Mouse (Mus musculus): ENCODE measurements at regions not wholly inside any gene's neighbourhood (a gene's known extent, or its start where the extent isn't known, plus 50 kb on each side); places are given as distances from the start of the nearest gene placed in this dataset.
A peak's percentile ranks its signal among the peaks of the same experiment; 100 is the strongest.

DNA sequence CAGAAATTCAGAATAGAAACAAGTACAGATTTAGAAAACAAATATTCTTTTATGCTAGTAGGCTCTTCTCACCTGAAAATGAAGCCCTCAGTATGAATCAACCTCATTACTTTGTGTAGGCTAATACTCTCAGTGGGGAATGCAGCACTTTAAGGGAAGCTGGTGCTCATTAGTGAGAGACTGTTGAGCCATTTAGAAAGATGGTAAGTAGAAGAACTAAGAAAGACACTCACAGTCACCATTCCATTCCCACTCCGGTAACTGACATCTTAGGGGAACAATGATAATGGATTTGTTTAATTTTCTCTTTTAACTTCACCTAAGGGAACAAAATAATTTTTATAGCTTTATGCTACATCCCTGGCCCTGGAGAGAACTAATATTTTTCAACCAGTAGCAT lies 648.0 kb upstream of the Nova1 start:
- DNase-seq (ENCODE audit: low spot score in 2 of 2): no peak

DNA sequence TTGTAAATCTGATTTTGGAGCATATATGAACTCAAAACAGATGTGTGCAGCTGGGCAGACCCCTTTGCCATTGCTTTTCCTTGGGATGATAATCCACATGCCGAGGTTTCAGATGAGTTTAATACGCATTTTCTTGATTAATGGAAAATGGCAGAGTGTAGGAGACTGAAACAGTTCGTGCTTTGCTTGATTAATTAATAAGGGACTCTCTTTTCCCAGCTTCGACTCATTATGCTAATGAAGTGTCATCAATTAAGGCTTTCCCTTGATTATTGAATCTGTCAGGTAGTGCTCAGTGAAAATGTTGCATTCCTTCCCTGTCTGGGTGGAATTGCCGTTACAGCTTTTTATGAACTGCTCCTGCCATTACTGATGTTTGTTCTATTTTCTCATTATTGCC lies 647.2 kb upstream of the Nova1 start:
- no peak for DNase-seq (ENCODE audit: low spot score in 2 of 2)

DNA sequence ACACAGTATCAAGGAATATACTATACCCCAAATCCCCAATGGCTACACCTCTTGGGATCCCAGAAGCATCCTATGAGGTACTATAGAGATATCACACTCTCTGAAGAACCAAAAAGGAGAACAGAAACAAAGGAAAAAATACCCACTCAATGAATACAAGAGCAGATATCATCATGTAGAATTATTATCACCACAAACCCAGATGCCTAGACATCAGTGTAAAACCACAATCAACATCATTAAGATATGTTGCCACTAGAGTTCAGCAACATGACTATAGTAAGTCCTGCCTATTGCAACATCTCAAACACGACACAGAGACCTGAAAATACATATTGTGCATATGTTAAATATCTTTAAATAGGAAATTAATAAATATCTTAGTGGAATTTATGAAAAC lies 612.9 kb upstream of the Nova1 start:
- no peak for DNase-seq (ENCODE audit: low spot score in 2 of 2)

DNA sequence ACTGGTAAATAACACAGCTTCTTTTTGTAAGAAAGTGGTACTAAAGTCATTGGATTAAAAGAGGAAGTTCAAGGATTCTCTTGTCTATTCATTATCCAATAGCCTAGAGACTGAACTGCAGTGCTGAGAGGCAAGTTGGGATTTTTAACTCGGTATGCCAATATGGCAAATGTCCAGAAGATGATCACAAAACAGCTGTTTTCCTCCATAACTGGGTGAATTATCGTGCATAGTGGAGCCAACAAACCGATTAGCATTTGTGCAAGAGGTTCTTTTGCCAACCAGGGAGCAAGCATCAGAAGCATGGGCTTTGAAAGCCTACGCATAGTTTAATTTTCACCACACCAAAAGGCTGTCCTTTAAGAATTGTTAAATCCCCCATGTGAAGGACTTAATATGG lies 593.5 kb upstream of the Nova1 start:
- no peak for DNase-seq (ENCODE audit: low spot score in 2 of 2)

GRCm38 (mm10) chr12:47406563-47406962 lies 587.8 kb upstream of the Nova1 start:
- DNase-seq (ENCODE audit: low spot score in 2 of 2): no peak

- no peak for DNase-seq (ENCODE audit: low spot score in 2 of 2)
Observed at GRCm38 (mm10) chr12:47406131-47406530, 587.4 kb upstream of the Nova1 start.

DNA sequence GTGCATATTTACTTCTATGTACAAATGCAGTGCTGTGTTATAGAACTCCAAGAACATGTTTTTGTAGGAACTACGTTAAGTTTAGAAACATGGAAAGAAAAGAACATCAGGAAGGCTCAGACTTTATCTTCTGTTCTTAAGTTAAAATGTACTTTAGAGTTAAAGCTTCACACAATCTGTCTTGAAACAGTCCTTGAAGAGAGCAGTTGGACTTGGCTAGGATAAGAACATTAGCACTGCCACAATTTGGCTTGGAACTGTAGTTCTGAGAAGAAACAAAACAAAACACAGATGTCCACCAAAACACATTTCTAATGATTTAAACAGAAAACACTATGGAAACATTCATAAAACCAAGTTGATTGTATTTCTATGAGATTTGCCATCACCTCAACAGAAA lies 564.5 kb upstream of the Nova1 start:
- no peak for DNase-seq (ENCODE audit: low spot score in 2 of 2)

GRCm38 (mm10) chr12:47353269-47353668 lies 534.5 kb upstream of the Nova1 start:
- DNase-seq (ENCODE audit: low spot score in 2 of 2): no peak

- no peak for DNase-seq (ENCODE audit: low spot score in 2 of 2)
Observed at GRCm38 (mm10) chr12:47351229-47351628, 532.5 kb upstream of the Nova1 start.

- peak in 1 of 2 experiments; percentile 11 for DNase-seq (ENCODE audit: low spot score in 2 of 2)
Observed at GRCm38 (mm10) chr12:47313413-47313812, 494.7 kb upstream of the Nova1 start.

- DNase-seq (ENCODE audit: low spot score in 2 of 2): no peak
Observed at GRCm38 (mm10) chr12:47275904-47276303, 457.2 kb upstream of the Nova1 start.

- DNase-seq (ENCODE audit: low spot score in 2 of 2): no peak
Observed at GRCm38 (mm10) chr12:47272309-47272708, 453.6 kb upstream of the Nova1 start.

GRCm38 (mm10) chr12:47264118-47264517 lies 445.4 kb upstream of the Nova1 start:
- no peak for DNase-seq (ENCODE audit: low spot score in 2 of 2)

- DNase-seq (ENCODE audit: low spot score in 2 of 2): no peak
Observed at GRCm38 (mm10) chr12:47263408-47263807, 444.7 kb upstream of the Nova1 start.

DNA sequence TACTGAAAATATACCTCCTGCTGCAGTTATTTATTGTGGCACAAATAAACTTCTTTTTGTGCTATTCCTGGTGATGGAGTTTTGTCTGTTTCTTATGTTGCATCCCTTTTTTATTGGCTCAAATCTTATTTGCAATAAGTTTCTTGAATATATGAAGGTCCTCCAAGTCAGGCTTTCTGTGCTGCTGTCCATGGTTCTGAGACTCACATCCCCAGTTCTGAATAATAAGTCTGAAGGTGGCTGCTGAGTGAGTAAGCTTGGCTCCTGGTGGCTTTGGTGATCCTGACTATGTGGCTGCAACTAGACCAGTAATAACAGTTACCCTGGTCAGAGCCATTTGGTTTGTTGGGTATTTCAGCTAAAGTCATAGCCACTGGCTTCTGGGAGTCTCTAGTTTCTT lies 433.6 kb upstream of the Nova1 start:
- no peak for DNase-seq (ENCODE audit: low spot score in 2 of 2)

DNA sequence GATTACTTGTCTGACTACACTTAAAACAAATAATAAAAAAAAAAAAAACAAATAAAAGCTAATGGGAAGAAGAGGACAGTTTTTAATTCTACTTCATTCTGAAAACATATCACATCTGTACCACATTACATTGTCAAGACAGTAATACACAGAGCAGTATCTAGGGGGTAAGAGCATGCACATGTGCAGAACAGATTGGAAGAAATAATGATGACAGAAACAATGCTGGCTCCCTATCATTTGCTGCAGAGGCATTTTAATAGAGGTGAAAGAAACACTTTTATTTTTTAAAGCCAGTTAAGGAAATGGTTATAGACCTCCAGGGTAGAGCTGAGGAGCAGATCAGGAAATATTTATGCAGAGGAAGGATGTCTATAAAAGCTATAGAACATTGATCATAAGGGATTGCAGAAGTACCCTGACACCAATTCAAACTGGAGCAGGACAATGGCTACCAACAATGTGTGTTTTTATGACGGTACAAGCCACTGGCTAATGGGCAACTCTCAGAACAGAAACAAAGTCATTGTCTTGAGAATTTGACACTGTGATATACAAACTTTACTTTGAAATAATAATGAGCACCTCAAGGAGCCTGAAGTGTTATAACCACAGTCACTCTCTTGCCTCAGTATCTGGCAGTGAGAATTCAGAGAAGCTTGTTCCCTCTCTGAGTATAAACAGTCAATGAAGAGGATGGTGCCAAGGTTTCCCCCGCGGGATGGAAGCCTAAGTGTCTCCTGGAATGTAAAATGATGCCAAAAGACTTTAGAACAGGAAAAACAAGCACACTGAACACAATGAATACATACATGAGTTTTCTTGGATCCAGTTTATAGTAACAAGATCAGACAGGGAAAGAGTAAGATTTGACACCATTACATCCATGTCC lies 425.1 kb upstream of the Nova1 start:
- DNase-seq (ENCODE audit: low spot score in 2 of 2): peak in 1 of 2 experiments; percentile 14

GRCm38 (mm10) chr12:47220016-47220415 lies 401.3 kb upstream of the Nova1 start:
- DNase-seq (ENCODE audit: low spot score in 2 of 2): no peak

- no peak for DNase-seq (ENCODE audit: low spot score in 2 of 2)
Observed at GRCm38 (mm10) chr12:47219340-47219739, 400.6 kb upstream of the Nova1 start.

DNA sequence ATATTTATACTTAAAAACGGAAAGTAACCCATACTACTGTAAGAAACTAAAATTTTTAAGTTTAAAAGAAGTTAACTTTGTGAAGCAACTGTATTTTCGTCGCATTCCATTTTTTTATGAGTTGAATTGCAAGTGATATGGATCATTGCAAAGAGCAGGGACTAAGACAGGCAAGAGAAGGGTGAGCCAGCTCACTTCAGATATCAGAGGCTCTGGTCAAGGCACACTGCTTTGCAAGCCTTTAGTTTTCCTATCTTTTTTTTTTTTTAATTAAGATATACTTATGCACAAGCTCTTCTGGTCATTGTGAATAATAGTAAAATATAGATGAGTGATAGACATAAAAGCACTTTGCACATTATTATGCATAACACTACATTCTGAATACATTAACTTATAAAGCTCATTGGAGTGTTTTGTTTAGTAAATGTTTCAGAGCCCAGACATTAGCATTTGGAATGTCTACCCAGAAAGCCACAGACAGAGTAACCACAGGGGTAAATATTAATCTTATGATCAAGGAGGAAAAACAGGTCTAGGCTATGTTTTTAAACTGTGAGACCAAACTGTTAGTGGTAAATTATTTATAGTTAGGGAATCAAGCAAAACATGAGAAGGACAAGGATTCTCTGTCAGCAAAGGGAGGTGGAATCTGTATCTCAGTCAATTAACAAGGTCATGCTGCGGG lies 392.8 kb upstream of the Nova1 start:
- DNase-seq (ENCODE audit: low spot score in 2 of 2): no peak

GRCm38 (mm10) chr12:47202936-47203335 lies 384.2 kb upstream of the Nova1 start:
- no peak for DNase-seq (ENCODE audit: low spot score in 2 of 2)

- no peak for DNase-seq (ENCODE audit: low spot score in 2 of 2)
Observed at GRCm38 (mm10) chr12:47198609-47199008, 379.9 kb upstream of the Nova1 start.

- DNase-seq (ENCODE audit: low spot score in 2 of 2): no peak
Observed at GRCm38 (mm10) chr12:47164736-47165135, 346.0 kb upstream of the Nova1 start.
